Mouse (Mus musculus) myocyte (in vitro differentiated cells): ENCODE data around the gene Gpr62. TPM values are rescaled to one million over a fixed set of nuclear protein-coding genes. Genes with fewer than 3 reads are reported as not detected.
A peak's percentile ranks its signal among the peaks of the same experiment; 100 is the strongest.

Experiments used
- H3K27me3 ChIP-seq: one replicate; pipeline ENCODE4 v1.6.1; 2011; ENCODE audit not compliant: control insufficient read depth, insufficient read depth, insufficient read length
- H3K36me3 ChIP-seq: one replicate; pipeline ENCODE4 v1.6.1; 2011; ENCODE audit not compliant: control insufficient read depth, insufficient read depth
- H3K4me2 ChIP-seq: one replicate; pipeline ENCODE4 v1.6.1; 2011; ENCODE audit warnings: low read depth, control low read depth
- H3K4me3 ChIP-seq: one replicate; pipeline ENCODE4 v1.5.1; 2011; ENCODE audit warnings: mild to moderate bottlenecking, control low read depth, moderate library complexity
- H3K79me2 ChIP-seq: one replicate; pipeline ENCODE4 v1.6.1; 2011; ENCODE audit not compliant: control insufficient read depth, insufficient read depth
- H3ac ChIP-seq: one replicate; pipeline ENCODE4 v1.6.1; 2011; ENCODE audit not compliant: control insufficient read depth, insufficient read length
- CEBPB ChIP-seq: IDR thresholded peaks from 2 replicates; pipeline ENCODE4 v1.6.1; 2011; ENCODE audit warnings: mild to moderate bottlenecking, moderate library complexity; ENCODE audit not compliant: poor library complexity, insufficient read depth, severe bottlenecking
- E2F4 ChIP-seq: IDR thresholded peaks from one replicate; pipeline ENCODE4 v1.6.1; 2011; ENCODE audit warnings: mild to moderate bottlenecking, control low read depth, moderate library complexity; ENCODE audit not compliant: insufficient read depth
- MAX ChIP-seq: IDR thresholded peaks from one replicate; pipeline ENCODE4 v1.6.1; 2011; ENCODE audit warnings: low read depth, mild to moderate bottlenecking, control low read depth
- MYOD1 ChIP-seq, 3 experiments: IDR thresholded peaks; one replicate each; pipeline ENCODE4 v1.6.1; 2011; ENCODE audit warnings: control low read depth in 2 of 3, low read depth in 2 of 3, mild to moderate bottlenecking in 2 of 3, moderate library complexity in 1 of 3; ENCODE audit not compliant: insufficient read length in 2 of 3, control insufficient read depth in 1 of 3
- MYOG ChIP-seq, 3 experiments: IDR thresholded peaks; one replicate each; pipeline ENCODE4 v1.6.1; 2011; ENCODE audit warnings: control low read depth in 2 of 3, low read depth in 2 of 3, mild to moderate bottlenecking in 2 of 3; ENCODE audit not compliant: insufficient read length in 2 of 3, control insufficient read depth in 1 of 3, insufficient read depth in 1 of 3
- POLR2A ChIP-seq: IDR thresholded peaks from one replicate; pipeline ENCODE4 v1.6.1; 2011; ENCODE audit warnings: low read depth, mild to moderate bottlenecking, control low read depth, moderate library complexity; ENCODE audit not compliant: insufficient read length
- POLR2AphosphoS2 ChIP-seq: IDR thresholded peaks from one replicate; pipeline ENCODE4 v1.6.1; 2011; ENCODE audit warnings: low read depth, control low read depth; ENCODE audit not compliant: insufficient read length
- REST ChIP-seq: IDR thresholded peaks from one replicate; pipeline ENCODE4 v1.6.1; 2011; ENCODE audit warnings: mild to moderate bottlenecking, control low read depth, moderate library complexity; ENCODE audit not compliant: insufficient read depth, insufficient read length
- SRF ChIP-seq: IDR thresholded peaks from one replicate; pipeline ENCODE4 v1.6.1; 2011; ENCODE audit warnings: low read depth; ENCODE audit not compliant: control insufficient read depth, insufficient read length
- TCF12 ChIP-seq: IDR thresholded peaks from one replicate; pipeline ENCODE4 v1.6.1; 2011; ENCODE audit warnings: mild to moderate bottlenecking, control low read depth; ENCODE audit not compliant: poor library complexity, insufficient read depth, severe bottlenecking
- TCF3 ChIP-seq: IDR thresholded peaks from one replicate; pipeline ENCODE4 v1.6.1; 2011; ENCODE audit warnings: low read depth, control low read depth; ENCODE audit not compliant: insufficient read length
- USF1 ChIP-seq: IDR thresholded peaks from one replicate; pipeline ENCODE4 v1.6.1; 2011; ENCODE audit warnings: low read depth, mild to moderate bottlenecking, control low read depth, moderate library complexity
- polyA plus RNA-seq: library from polyadenylated mRNA; unstranded; fragments of >200 nt; fragmentation: generic; extraction: Trizol; gene quantifications from one replicate; pipeline ENCODE4 v1.2.1, GENCODE M21; 2012; ENCODE audit warnings: missing spikeins

Gene Gpr62
- polyA plus RNA-seq, 1 experiment, result 0.46 TPM

- H3K36me3 ChIP-seq, result no peaks in the 10 kb centered on the region
- H3ac ChIP-seq, result no peak overlapping the region
- peak overlapping the region; percentile 99 for H3K4me2 ChIP-seq
- TF ChIP-seq CEBPB, result no peak
- TF ChIP-seq POLR2AphosphoS2, result peak; percentile 66
- no peak for TF ChIP-seq E2F4
- TF ChIP-seq POLR2A, result peak; percentile 50
- TF ChIP-seq MYOG (IDR thresholded peaks at IDR 0.05; ENCODE audit: control insufficient read depth in 1 of 3, insufficient read depth in 1 of 3, insufficient read length in 2 of 3, low read depth in 2 of 3), result peak in 2 of 3 experiments; percentile 59 to 69
- no peak for TF ChIP-seq MAX
- peak in 2 of 3 experiments; percentile 20 to 54 for TF ChIP-seq MYOD1 (IDR thresholded peaks at IDR 0.05; ENCODE audit: control insufficient read depth in 1 of 3, insufficient read length in 2 of 3, low read depth in 2 of 3)
- no peak for TF ChIP-seq SRF
- no peaks in the 10 kb centered on the region for H3K27me3 ChIP-seq
- H3K79me2 ChIP-seq, result no peaks in the 10 kb centered on the region
- peak overlapping the region; percentile 40 for H3K4me3 ChIP-seq
Observed at GRCm38 (mm10) chr9:106448498-106449031, 17.2 kb downstream of the Gpr62 start.

GRCm38 (mm10) chr9:106447951-106448350 lies 17.8 kb downstream of the Gpr62 start:
- peak overlapping the region; percentile 99 for H3K4me2 ChIP-seq
- TF ChIP-seq REST (no peak), TCF12 (no peak), MYOG (IDR thresholded peaks at IDR 0.05; ENCODE audit: control insufficient read depth in 1 of 3, insufficient read depth in 1 of 3, insufficient read length in 2 of 3, low read depth in 2 of 3) (no peak), CEBPB (no peak), MYOD1 (IDR thresholded peaks at IDR 0.05; ENCODE audit: control insufficient read depth in 1 of 3, insufficient read length in 2 of 3, low read depth in 2 of 3) (no peak), SRF (no peak), USF1 (no peak), E2F4 (no peak), TCF3 (no peak), POLR2A (no peak), POLR2AphosphoS2 (no peak), MAX (no peak)
- no peak overlapping the region for H3ac ChIP-seq
- H3K4me3 ChIP-seq, result peak overlapping the region; percentile 40
- H3K27me3 ChIP-seq, result no peaks in the 10 kb centered on the region
- H3K79me2 ChIP-seq, result no peaks in the 10 kb centered on the region
- H3K36me3 ChIP-seq, result no peaks in the 10 kb centered on the region

GRCm38 (mm10) chr9:106447348-106447747 lies 18.4 kb downstream of the Gpr62 start, which contains the start of the genes Abhd14b and Abhd14a:
TSS of gene Abhd14b (plus strand) at chr9:106447459.
TSS of gene Abhd14a (minus strand) at chr9:106447678.
- Histone ChIP-seq H3K4me3 (peak within 1 kb of the TSS; percentile 40), H3K79me2 (no peaks in the 10 kb centered on the region), H3K36me3 (no peaks in the 10 kb centered on the region), H3ac (no peak within 1 kb of the TSS), H3K27me3 (no peaks in the 10 kb centered on the region), H3K4me2 (peak within 1 kb of the TSS; percentile 99)
- TF ChIP-seq USF1, result peak; percentile 33
- TF ChIP-seq POLR2AphosphoS2, result peak; percentile 44
- TF ChIP-seq CEBPB, result no peak
- TF ChIP-seq TCF12, result no peak
- no peak for TF ChIP-seq REST
- TF ChIP-seq MAX, result no peak
- TF ChIP-seq E2F4, result no peak
- peak in 1 of 3 experiments; percentile 8 for TF ChIP-seq MYOD1 (IDR thresholded peaks at IDR 0.05; ENCODE audit: control insufficient read depth in 1 of 3, insufficient read length in 2 of 3, low read depth in 2 of 3)
- no peak for TF ChIP-seq SRF
- no peak for TF ChIP-seq MYOG (IDR thresholded peaks at IDR 0.05; ENCODE audit: control insufficient read depth in 1 of 3, insufficient read depth in 1 of 3, insufficient read length in 2 of 3, low read depth in 2 of 3)
- TF ChIP-seq POLR2A, result peak; percentile 57
- TF ChIP-seq TCF3, result no peak

GRCm38 (mm10) chr9:106444836-106445235 lies 20.9 kb downstream of the Gpr62 start:
- Histone ChIP-seq H3K27me3 (no peaks in the 10 kb centered on the region), H3K4me2 (no peak overlapping the region), H3ac (no peak overlapping the region), H3K79me2 (no peaks in the 10 kb centered on the region), H3K4me3 (no peak overlapping the region), H3K36me3 (no peaks in the 10 kb centered on the region)
- TF ChIP-seq REST, result no peak
- no peak for TF ChIP-seq TCF12

DNA sequence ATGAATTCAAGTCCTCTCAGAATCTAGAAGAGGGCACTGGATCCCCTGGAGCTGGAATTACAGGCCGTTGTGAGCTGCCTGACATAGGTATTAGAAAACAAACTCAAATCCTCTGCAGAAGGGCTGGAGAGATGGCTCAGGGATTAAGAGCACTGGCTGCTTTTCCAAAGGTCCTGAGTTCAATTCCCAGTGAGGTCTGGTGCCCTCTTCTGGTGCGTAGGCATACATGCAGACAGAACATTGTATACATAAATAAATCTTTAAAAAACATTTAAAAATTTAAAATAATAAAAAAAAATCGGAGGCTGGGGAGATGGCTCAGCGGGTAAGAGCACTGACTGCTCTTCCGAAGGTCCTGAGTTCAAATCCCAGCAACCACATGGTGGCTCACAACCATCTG lies 23.1 kb downstream of the Gpr62 start:
- no peaks in the 10 kb centered on the region for H3K27me3 ChIP-seq
- H3ac ChIP-seq, result no peak overlapping the region
- H3K79me2 ChIP-seq, result no peaks in the 10 kb centered on the region
- no peaks in the 10 kb centered on the region for H3K36me3 ChIP-seq
- H3K4me2 ChIP-seq, result no peak overlapping the region
- H3K4me3 ChIP-seq, result no peak overlapping the region
- no peak for TF ChIP-seq E2F4
- TF ChIP-seq TCF3, result no peak
- TF ChIP-seq POLR2A, result no peak
- TF ChIP-seq SRF, result no peak
- TF ChIP-seq MYOG (IDR thresholded peaks at IDR 0.05; ENCODE audit: control insufficient read depth in 1 of 3, insufficient read depth in 1 of 3, insufficient read length in 2 of 3, low read depth in 2 of 3), result no peak
- TF ChIP-seq REST, result no peak
- no peak for TF ChIP-seq POLR2AphosphoS2
- TF ChIP-seq USF1, result no peak
- TF ChIP-seq MAX, result no peak
- TF ChIP-seq MYOD1 (IDR thresholded peaks at IDR 0.05; ENCODE audit: control insufficient read depth in 1 of 3, insufficient read length in 2 of 3, low read depth in 2 of 3), result no peak
